Mouse (Mus musculus) cerebellum, adult 2 months (tissue): ENCODE data around the gene Tnfaip3. TPM values are rescaled to one million over a fixed set of nuclear protein-coding genes. Genes with fewer than 3 reads are reported as not detected.

Experiments used
- DNase-seq, 2 experiments: peaks; one replicate each; pipeline ENCODE4 v3.0.0; 2021
- H3K27ac ChIP-seq: fragments of 200-500 bp; 2 replicates; pipeline ENCODE4 v1.5.1; 2012; ENCODE audit warnings: low read length, control low read depth, inconsistent platforms; ENCODE audit not compliant: insufficient read depth
- H3K27me3 ChIP-seq: fragments of 200-500 bp; 2 replicates; pipeline ENCODE4 v1.6.1; 2012; ENCODE audit warnings: inconsistent platforms, mild to moderate bottlenecking, low read length, moderate library complexity; ENCODE audit not compliant: control insufficient read depth, insufficient read depth
- H3K4me1 ChIP-seq: fragments of 200-500 bp; 2 replicates; pipeline ENCODE4 v1.6.1; 2011; ENCODE audit warnings: low read length; ENCODE audit not compliant: control insufficient read depth, insufficient read depth
- H3K4me3 ChIP-seq: fragments of 200-500 bp; replicated peaks from 2 replicates; pipeline ENCODE3; 2011; ENCODE audit warnings: mild to moderate bottlenecking, low read depth, low read length, control low read depth; ENCODE audit not compliant: insufficient read depth
- CTCF ChIP-seq: fragments of 200-500 bp; IDR thresholded peaks from 2 replicates; pipeline ENCODE4 v1.5.1; 2011; ENCODE audit warnings: low read depth, mild to moderate bottlenecking, control low read depth, low read length, moderate library complexity, borderline replicate concordance; ENCODE audit not compliant: insufficient read depth
- POLR2A ChIP-seq: fragments of 200-500 bp; IDR thresholded peaks from 2 replicates; pipeline ENCODE4 v1.6.1; 2011; ENCODE audit warnings: low read length, control low read depth, borderline replicate concordance; ENCODE audit not compliant: insufficient read depth
- WGBS: fragments of 180-500 bp; shearing (Covaris S2); methylation state at CpG from one replicate; pipeline ENCODE4 v1.1.7; 2018; 5-methylcytosine and 5-hydroxymethylcytosine counted together
- polyA plus RNA-seq: library from polyadenylated mRNA; depleted of rRNA; stranded (reverse); fragments of >200 nt; gene quantifications from 2 replicates; pipeline ENCODE4 v1.2.3, GENCODE M21; 2012; rRNA removed

The Tnfaip3 gene
- polyA plus RNA-seq, 1 experiment: 2.3 TPM

DNA sequence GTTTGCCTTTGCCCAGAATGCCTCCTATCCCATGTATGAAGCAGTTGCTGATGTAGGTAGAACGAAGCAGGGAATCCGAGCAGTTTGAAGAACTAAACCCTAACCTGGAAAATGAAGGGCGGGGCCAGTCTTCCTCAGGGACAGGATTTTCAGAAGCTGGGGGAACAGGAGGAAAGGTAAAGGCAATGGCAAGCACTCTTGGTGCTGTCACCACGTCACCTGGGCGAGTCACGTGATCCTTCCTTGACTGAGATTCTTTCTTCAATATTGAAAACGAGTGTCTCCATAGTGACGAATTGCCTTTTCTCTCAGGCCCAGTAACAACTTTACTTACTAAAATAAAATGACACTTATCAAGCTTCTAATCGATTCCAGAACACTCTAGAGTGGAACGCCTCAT is 48.6 kb downstream of the Tnfaip3 start:
- H3K4me3 ChIP-seq: no peak overlapping the region
- DNase-seq: no peak
- no peaks in the 10 kb centered on the region for H3K27me3 ChIP-seq
- no peak for TF ChIP-seq POLR2A
- TF ChIP-seq CTCF: no peak
- H3K27ac ChIP-seq: no peak overlapping the region
- WGBS: 93% methylated on average over 10 of the region's 10 CpGs
- no peaks in the 10 kb centered on the region for H3K4me1 ChIP-seq

DNA sequence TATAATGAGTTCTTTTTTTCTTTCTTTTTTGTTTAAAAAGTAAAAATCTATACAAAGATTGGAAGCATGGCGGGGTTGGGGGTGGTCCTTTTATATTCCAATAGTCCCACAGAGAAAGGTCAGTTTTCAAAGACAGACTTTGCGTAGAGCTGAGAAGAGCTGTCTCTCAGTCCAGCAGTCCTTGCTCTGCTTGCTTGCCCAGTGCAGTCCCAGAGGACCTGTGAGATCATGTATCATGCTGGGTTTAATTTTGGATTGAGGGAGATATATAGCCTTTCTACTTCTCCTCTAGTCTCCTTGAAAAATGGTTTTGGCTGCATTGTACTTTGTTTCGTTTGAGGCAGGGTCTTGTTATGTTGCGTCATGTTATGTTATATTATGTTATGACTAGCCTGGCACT is 49.9 kb downstream of the Tnfaip3 start:
- no peaks in the 10 kb centered on the region for H3K27me3 ChIP-seq
- WGBS: 85% methylated on average over 4 of the region's 4 CpGs
- no peak overlapping the region for H3K27ac ChIP-seq
- H3K4me3 ChIP-seq: no peak overlapping the region
- TF ChIP-seq CTCF (no peak), POLR2A (no peak)
- no peaks in the 10 kb centered on the region for H3K4me1 ChIP-seq
- DNase-seq: no peak

DNA sequence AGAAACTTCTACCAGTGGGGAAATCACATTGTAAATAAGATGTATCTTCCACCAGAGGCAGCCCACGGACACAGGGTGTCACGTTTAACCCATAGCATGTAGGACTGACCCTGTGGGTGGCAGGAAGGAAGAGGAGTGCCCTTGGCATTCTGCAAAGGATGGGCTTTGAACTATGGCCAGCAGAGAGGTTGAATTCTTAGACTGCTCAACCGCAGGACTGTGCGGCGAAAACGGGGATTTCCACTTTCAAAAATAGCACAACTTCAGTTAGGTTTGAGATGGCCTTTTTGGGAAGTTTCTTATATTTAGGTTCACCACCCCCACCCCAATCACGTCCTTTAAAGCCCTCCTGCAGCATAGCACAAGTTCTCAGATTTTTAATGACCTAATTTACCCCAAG is 50.6 kb downstream of the Tnfaip3 start:
- no peaks in the 10 kb centered on the region for H3K27me3 ChIP-seq
- WGBS: 60% methylated on average over 7 of the region's 7 CpGs
- H3K27ac ChIP-seq: no peak overlapping the region
- DNase-seq: no peak
- H3K4me1 ChIP-seq: no peaks in the 10 kb centered on the region
- TF ChIP-seq POLR2A (no peak), CTCF (no peak)
- H3K4me3 ChIP-seq: no peak overlapping the region

DNA sequence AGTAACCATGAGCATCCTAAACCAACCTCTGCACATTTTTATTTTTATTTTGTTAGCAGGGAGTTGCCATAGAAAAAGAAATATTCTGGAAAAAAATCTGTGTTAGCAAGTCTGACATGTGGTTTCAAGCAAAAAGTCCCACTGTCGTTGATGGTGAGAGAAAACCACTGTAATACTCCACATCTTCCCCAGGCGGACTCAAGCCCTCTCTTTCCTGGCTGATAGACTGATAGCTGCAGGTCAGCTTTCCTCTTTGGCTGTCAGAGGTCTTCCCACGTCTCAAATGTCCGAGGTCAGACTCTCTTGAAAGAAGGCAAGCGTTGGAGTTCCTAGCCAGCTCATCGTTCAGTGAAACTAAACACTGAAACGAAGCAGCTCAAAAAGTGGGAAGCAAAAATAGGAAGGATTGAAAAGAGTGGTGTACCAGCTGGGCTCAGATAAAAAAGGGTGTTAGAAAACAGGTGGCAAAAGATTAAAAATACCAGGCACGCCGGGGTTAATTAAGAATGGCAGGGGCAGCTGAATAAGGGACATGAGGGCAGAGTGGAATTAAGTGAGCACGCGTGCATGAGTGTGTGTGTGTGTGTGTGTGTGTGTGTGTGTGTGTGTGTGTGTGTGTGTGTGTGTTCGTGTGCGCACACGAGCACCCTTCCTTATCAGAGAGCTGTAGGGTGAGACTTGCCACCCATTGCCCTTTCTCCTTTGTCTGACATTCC is 55.5 kb downstream of the Tnfaip3 start:
- Histone ChIP-seq H3K27ac (no peak overlapping the region), H3K27me3 (no peaks in the 10 kb centered on the region), H3K4me3 (no peak overlapping the region), H3K4me1 (no peaks in the 10 kb centered on the region)
- whole genome bisulfite sequencing: 61% methylated on average over 14 of the region's 14 CpGs
- DNase-seq: no peak
- TF ChIP-seq CTCF (no peak), POLR2A (no peak)

DNA sequence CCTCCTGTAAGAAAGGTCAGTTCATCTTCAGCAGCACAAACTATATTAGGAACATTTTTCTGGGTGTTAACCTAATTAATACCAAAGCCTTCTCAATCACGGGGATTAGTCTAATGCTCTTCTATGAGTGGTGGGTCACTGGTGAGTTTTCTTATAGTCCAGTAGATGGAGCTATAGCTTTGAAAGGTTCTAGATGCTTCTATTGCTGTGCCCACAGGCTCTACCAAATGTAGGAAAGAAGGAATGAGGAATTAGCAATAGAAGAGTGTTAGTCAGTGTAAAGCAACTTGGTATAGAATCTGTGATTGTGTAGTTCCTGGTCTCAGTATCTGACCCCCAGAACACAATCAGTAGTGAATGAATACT is 61.8 kb downstream of the Tnfaip3 start:
- Histone ChIP-seq H3K4me1 (no peaks in the 10 kb centered on the region), H3K4me3 (no peak overlapping the region), H3K27me3 (no peaks in the 10 kb centered on the region), H3K27ac (no peak overlapping the region)
- TF ChIP-seq CTCF (no peak), POLR2A (no peak)
- WGBS: 5% methylated on average over 1 of the region's 1 CpGs
- DNase-seq: no peak

DNA sequence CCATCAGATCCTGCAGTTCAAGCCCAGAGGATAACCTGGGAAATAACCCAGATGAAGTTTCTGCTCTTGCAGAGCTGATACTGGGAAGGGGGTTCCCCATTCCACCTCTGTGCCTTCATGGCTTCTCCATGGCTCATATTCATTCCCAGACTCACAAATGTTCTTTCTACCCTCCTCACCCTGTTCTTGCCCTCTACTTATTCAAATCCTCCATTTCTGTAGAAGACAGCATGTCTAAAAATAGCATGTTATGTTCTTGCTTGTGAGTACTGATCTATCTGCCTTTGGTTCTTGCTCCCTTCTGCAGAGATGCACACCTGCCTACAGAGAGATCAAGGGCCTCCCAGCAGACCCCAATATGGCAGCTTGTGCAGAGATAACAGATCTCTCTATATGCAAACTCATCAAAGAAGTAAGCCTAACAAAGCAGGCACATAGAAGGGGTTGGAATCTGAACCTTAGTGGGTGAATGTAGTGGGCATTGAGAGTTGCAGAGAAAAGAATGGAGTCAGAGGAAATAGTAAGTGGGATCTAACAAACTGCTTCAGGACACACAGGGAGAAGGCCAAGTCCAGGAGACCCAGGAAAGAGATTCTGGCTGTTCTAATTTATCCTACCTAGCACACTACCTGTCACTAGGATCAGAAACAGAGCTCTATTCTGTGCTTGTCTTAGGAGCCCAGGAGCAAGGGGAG is 62.3 kb downstream of the Tnfaip3 start:
- no peak for DNase-seq
- H3K27ac ChIP-seq: no peak overlapping the region
- no peak overlapping the region for H3K4me3 ChIP-seq
- H3K4me1 ChIP-seq: no peaks in the 10 kb centered on the region
- no peaks in the 10 kb centered on the region for H3K27me3 ChIP-seq
- TF ChIP-seq POLR2A (no peak), CTCF (no peak)

Other genes with a start within 250 kb of the Tnfaip3 start
- not detected in 2 replicates for gene Gm4922, start 228.9 kb downstream of the Tnfaip3 start, polyA plus RNA-seq
- gene Perp, start 170.6 kb downstream of the Tnfaip3 start, polyA plus RNA-seq: 5.1 and 7.9 TPM in 2 replicates